Mouse (Mus musculus): ENCODE measurements around the gene Acaa1a. TPM values are rescaled to one million over a fixed set of nuclear protein-coding genes. Genes with fewer than 3 reads are reported as not detected.
"Not testable (repeated sequence)": the region's sequence is repeated elsewhere in the genome, so short reads cannot be mapped to it uniquely, and the experiment has no call there.

The Acaa1a gene
- polyA plus RNA-seq, 1 experiment: 212 TPM

DNA sequence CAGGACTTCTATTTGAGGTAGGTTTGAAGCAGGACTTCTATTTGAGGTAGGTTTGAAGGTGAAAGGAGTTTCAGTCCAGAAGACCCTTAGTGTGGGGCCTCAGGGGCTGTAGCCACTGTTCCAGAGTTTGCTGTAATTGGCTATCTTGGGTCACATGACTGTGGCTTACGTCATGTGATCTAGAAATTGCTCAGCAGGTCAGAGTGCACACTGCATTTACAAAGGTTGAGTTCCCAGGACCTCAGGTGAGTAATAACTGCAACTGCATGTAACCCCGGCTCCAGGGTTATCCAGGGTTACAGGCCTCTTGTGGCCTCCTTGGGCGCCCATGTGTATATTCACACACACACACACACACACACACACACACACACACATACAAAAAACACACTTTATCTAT, 28.9 kb downstream of the Acaa1a start:
- no peaks in the 10 kb centered on the region for H3K4me1 ChIP-seq (replicated peaks; ENCODE audit: control insufficient read depth, insufficient read depth, low read length)
- no peak overlapping the region for H3K4me3 ChIP-seq (ENCODE audit: control insufficient read depth, insufficient read depth, low read length)
- H3K27ac ChIP-seq (ENCODE audit: control insufficient read depth, insufficient read depth, low read length): no peak overlapping the region
- H3K36me3 ChIP-seq (ENCODE audit: control insufficient read depth, insufficient read depth, low read length): no peaks in the 10 kb centered on the region
- WGBS: 94% methylated on average over 3 of the region's 3 CpGs
- TF ChIP-seq CTCF (IDR thresholded peaks at IDR 0.05; ENCODE audit: borderline replicate concordance, control insufficient read depth, extremely low read depth, insufficient read depth, low read length, poor library complexity) (no peak), POLR2A (IDR thresholded peaks at IDR 0.05; ENCODE audit: control insufficient read depth, extremely low read depth, insufficient read depth, low read length, poor library complexity) (no peak)
- H3K27me3 ChIP-seq (ENCODE audit: control insufficient read depth, insufficient read depth, low read length): no peaks in the 10 kb centered on the region
- no peak for DNase-seq

GRCm38 (mm10) chr9:119370770-119371169, 31.3 kb downstream of the Acaa1a start:
- 95% methylated on average over 4 of the region's 4 CpGs for WGBS

DNA sequence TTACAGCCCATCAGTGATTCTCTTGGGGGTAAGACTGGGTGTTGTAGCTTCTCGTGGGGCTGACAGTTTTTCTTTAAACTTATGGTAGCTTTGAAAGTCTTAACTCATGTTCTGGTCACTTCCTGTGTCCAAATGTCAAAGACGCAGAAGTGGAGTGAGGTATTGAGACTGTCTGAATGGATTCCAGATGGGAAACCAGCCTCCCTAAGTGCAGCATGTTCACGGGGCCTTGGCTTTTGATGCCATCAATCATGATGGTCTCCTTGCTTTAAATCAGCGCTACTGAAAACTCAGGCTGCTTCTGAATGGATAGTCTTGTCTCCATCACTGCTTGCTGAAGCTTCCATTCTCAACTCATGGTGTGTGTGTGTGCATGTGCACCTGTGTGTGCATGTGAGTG, 31.8 kb downstream of the Acaa1a start:
- H3K27ac ChIP-seq (ENCODE audit: control insufficient read depth, insufficient read depth, low read length): no peak overlapping the region
- 95% methylated on average over 4 of the region's 4 CpGs for WGBS
- no peak overlapping the region for H3K4me3 ChIP-seq (ENCODE audit: control insufficient read depth, insufficient read depth, low read length)

More at GRCm38 (mm10) chr9:119370770-119371169, 31.3 kb downstream of the Acaa1a start:
- H3K36me3 ChIP-seq (ENCODE audit: control insufficient read depth, insufficient read depth, low read length); H3K27ac ChIP-seq (ENCODE audit: control insufficient read depth, insufficient read depth, low read length); H3K4me3 ChIP-seq (ENCODE audit: control insufficient read depth, insufficient read depth, low read length); H3K4me1 ChIP-seq (replicated peaks; ENCODE audit: control insufficient read depth, insufficient read depth, low read length); DNase-seq; H3K27me3 ChIP-seq (ENCODE audit: control insufficient read depth, insufficient read depth, low read length): not testable (repeated sequence)

DNA sequence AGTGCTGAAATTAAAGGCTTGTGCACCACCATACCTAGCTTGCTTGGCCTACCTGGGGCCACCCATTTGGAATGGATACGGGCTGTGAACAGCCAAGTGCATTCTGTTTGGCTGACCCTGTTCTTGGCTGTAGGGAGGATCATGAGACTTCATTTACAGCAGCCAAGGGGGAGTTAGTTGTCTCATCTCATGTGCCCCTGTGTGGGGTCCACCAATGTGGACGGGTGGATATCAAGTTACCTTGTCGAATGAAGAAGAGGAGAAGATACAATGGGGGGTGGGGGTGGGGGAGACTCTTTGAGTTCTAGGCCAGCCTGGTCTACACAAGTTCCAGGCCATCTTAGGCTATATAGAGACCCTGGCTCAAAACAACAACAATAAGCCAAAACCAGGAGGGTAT, 35.5 kb downstream of the Acaa1a start:
- DNase-seq: no peak
- H3K27ac ChIP-seq (ENCODE audit: control insufficient read depth, insufficient read depth, low read length): no peak overlapping the region
- no peaks in the 10 kb centered on the region for H3K36me3 ChIP-seq (ENCODE audit: control insufficient read depth, insufficient read depth, low read length)
- TF ChIP-seq CTCF (IDR thresholded peaks at IDR 0.05; ENCODE audit: borderline replicate concordance, control insufficient read depth, extremely low read depth, insufficient read depth, low read length, poor library complexity) (no peak), POLR2A (IDR thresholded peaks at IDR 0.05; ENCODE audit: control insufficient read depth, extremely low read depth, insufficient read depth, low read length, poor library complexity) (no peak)
- no peaks in the 10 kb centered on the region for H3K4me1 ChIP-seq (replicated peaks; ENCODE audit: control insufficient read depth, insufficient read depth, low read length)
- H3K27me3 ChIP-seq (ENCODE audit: control insufficient read depth, insufficient read depth, low read length): no peaks in the 10 kb centered on the region
- no peak overlapping the region for H3K4me3 ChIP-seq (ENCODE audit: control insufficient read depth, insufficient read depth, low read length)
- WGBS: 91% methylated on average over 3 of the region's 3 CpGs

More for the DNA sequence above, 31.8 kb downstream of the Acaa1a start:
- no peaks in the 10 kb centered on the region for H3K36me3 ChIP-seq (ENCODE audit: control insufficient read depth, insufficient read depth, low read length)
- no peaks in the 10 kb centered on the region for H3K4me1 ChIP-seq (replicated peaks; ENCODE audit: control insufficient read depth, insufficient read depth, low read length)
- no peaks in the 10 kb centered on the region for H3K27me3 ChIP-seq (ENCODE audit: control insufficient read depth, insufficient read depth, low read length)
- TF ChIP-seq POLR2A (IDR thresholded peaks at IDR 0.05; ENCODE audit: control insufficient read depth, extremely low read depth, insufficient read depth, low read length, poor library complexity): no peak
- no peak for TF ChIP-seq CTCF (IDR thresholded peaks at IDR 0.05; ENCODE audit: borderline replicate concordance, control insufficient read depth, extremely low read depth, insufficient read depth, low read length, poor library complexity)
- DNase-seq: no peak

- TF ChIP-seq POLR2A (IDR thresholded peaks at IDR 0.05; ENCODE audit: control insufficient read depth, extremely low read depth, insufficient read depth, low read length, poor library complexity): no peak
- TF ChIP-seq CTCF (IDR thresholded peaks at IDR 0.05; ENCODE audit: borderline replicate concordance, control insufficient read depth, extremely low read depth, insufficient read depth, low read length, poor library complexity): no peak
- H3K4me1 ChIP-seq (replicated peaks; ENCODE audit: control insufficient read depth, insufficient read depth, low read length): no peaks in the 10 kb centered on the region
- no peak for DNase-seq
- H3K27me3 ChIP-seq (ENCODE audit: control insufficient read depth, insufficient read depth, low read length): no peaks in the 10 kb centered on the region
- H3K27ac ChIP-seq (ENCODE audit: control insufficient read depth, insufficient read depth, low read length): no peak overlapping the region
- WGBS: 84% methylated on average over 6 of the region's 6 CpGs
- no peak overlapping the region for H3K4me3 ChIP-seq (ENCODE audit: control insufficient read depth, insufficient read depth, low read length)
- H3K36me3 ChIP-seq (ENCODE audit: control insufficient read depth, insufficient read depth, low read length): no peaks in the 10 kb centered on the region
Measured at GRCm38 (mm10) chr9:119375556-119375955, 36.1 kb downstream of the Acaa1a start.

DNA sequence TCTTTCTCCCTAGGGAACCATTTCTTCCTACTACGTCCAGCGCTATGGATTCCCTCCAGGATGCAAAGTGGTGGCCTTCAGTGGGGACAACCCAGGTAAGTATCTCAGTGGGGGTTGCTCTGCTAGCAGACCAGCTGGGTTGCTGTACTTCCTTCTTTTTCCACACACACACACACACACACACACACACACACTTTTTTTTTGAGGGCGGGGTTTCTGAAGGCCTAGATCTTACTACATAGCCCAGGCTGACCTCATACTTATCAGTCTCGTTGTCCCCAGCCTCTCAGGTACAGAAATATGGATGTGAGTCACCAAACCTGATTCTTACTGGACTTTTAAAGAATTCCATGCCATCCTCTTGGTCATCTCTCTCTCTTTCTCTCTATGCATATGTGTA, 38.8 kb downstream of the Acaa1a start:
- no peak overlapping the region for H3K4me3 ChIP-seq (ENCODE audit: control insufficient read depth, insufficient read depth, low read length)
- H3K27ac ChIP-seq (ENCODE audit: control insufficient read depth, insufficient read depth, low read length): no peak overlapping the region
- DNase-seq: no peak
- TF ChIP-seq POLR2A (IDR thresholded peaks at IDR 0.05; ENCODE audit: control insufficient read depth, extremely low read depth, insufficient read depth, low read length, poor library complexity): no peak
- TF ChIP-seq CTCF (IDR thresholded peaks at IDR 0.05; ENCODE audit: borderline replicate concordance, control insufficient read depth, extremely low read depth, insufficient read depth, low read length, poor library complexity): no peak
- WGBS: 76% methylated on average over 4 of the region's 4 CpGs
- no peaks in the 10 kb centered on the region for H3K4me1 ChIP-seq (replicated peaks; ENCODE audit: control insufficient read depth, insufficient read depth, low read length)
- no peaks in the 10 kb centered on the region for H3K27me3 ChIP-seq (ENCODE audit: control insufficient read depth, insufficient read depth, low read length)
- no peaks in the 10 kb centered on the region for H3K36me3 ChIP-seq (ENCODE audit: control insufficient read depth, insufficient read depth, low read length)

DNA sequence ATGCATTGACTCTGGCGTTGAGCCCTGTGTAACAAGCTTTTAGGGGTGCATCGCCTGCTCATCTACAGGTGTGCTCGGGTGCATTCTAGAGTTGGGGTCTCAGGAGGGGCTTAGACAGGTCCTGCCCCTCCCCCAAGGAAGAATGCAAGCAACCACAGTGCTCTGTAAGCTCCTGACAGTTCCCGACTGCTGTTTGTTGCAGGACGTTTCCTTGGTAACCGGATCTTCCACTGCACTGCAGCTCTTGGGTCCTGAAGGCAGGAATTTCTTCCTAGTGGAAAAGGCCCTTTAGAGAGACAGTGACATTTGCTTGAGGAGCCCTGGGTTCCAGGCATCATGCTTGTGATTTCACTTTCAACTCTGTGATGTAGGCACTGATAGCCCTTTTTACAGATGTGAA, 43.1 kb downstream of the Acaa1a start:
- DNase-seq: no peak
- Histone ChIP-seq H3K36me3 (ENCODE audit: control insufficient read depth, insufficient read depth, low read length) (no peaks in the 10 kb centered on the region), H3K4me1 (replicated peaks; ENCODE audit: control insufficient read depth, insufficient read depth, low read length) (no peaks in the 10 kb centered on the region), H3K4me3 (ENCODE audit: control insufficient read depth, insufficient read depth, low read length) (no peak overlapping the region), H3K27me3 (ENCODE audit: control insufficient read depth, insufficient read depth, low read length) (no peaks in the 10 kb centered on the region), H3K27ac (ENCODE audit: control insufficient read depth, insufficient read depth, low read length) (no peak overlapping the region)
- TF ChIP-seq POLR2A (IDR thresholded peaks at IDR 0.05; ENCODE audit: control insufficient read depth, extremely low read depth, insufficient read depth, low read length, poor library complexity): no peak
- 88% methylated on average over 6 of the region's 6 CpGs for WGBS

Measured in thymus, adult 2 months (tissue).